Mouse (Mus musculus): ENCODE data around the gene Bysl.

- no peak for TF ChIP-seq CTCF (IDR thresholded peaks at IDR 0.05; ENCODE audit: low read depth, low read length)
- no peak for TF ChIP-seq POLR2A (IDR thresholded peaks at IDR 0.05; ENCODE audit: extremely low read depth, insufficient read depth, low read length)
Observed at GRCm38 (mm10) chr17:47564612-47565011, 46.7 kb downstream of the Bysl start.

Measured in liver, adult 2 months (tissue).